Mouse (Mus musculus): ENCODE data around the gene Rbfox3.

Rbfox3 gene

DNA sequence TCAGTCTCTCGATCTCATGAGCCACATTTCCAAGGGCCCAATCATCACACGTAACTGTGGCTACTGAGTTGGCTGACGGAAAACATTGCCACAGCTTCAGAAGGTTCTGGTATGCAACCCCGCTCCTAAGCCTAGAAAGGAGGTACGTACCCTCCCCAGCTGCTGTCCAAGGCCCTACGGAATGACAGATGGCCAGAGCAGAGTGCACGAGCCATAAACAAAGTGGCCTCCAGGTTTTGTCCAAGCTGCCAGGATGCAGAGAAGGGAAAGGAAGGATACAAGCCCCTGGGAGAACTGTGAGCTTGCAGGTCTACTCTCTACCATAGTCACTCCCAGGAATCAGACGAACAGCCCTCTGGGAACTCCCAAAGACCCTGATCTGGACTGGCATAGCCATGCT, 327.8 kb downstream of the Rbfox3 start:
- no peak for DNase-seq

DNA sequence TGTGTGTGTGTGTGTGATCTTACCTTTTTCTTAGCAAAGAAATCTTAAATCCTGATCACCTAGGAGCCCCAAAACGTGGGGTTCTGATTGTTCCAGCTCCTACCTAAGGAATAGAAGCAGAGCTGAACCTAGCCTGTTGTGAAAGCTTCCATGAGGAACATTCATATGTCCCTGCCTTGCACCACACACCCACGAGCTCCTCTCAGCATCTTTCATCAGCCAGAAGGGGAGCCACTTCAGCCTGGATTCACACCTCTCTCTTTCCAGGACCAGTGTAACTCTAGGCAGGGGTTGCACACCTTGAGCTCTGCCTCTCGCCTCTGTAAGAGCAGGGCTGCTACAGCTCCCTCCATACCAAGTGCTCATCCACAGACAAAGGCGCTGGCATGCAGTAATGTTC, 330.4 kb downstream of the Rbfox3 start:
- DNase-seq: no peak

DNA sequence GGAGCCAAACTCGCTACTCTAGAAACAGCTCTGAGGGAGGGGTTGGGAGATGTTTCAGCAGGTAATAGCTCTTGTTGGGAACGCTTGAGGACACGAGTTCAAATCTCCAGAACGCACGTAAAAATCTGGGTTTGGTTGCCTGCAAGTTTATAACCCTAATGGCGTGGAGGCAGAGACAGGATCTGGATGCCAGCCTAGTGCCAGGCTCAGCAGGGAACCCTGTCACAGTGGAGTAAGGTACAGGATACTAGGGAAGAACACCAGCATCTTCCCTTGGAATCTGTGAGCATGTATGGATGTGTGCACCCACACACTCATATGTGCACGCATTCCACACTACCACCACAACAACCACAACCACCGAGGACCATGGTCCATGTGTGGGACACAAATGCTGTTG, 331.8 kb downstream of the Rbfox3 start:
- no peak for DNase-seq

DNA sequence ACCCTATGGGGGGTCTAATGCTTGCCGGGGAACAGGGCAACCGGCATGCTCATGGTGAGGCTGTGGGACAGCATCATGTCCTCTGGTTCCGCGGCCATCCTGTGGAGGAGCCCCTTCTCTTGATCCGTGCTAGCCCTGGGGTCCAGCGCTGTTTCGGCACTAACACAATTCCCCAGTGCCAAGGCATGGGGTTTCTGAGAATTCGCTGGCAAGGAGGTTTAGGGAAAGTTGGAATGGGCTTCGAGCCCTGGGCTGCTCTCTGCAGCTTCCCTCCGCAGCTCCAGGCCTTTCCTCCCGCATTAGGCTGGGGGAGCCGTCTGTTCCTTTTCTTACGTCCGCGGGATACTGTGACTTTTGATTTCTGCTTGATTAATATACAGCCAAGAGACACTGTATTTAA, 334.1 kb downstream of the Rbfox3 start:
- DNase-seq: no peak

DNA sequence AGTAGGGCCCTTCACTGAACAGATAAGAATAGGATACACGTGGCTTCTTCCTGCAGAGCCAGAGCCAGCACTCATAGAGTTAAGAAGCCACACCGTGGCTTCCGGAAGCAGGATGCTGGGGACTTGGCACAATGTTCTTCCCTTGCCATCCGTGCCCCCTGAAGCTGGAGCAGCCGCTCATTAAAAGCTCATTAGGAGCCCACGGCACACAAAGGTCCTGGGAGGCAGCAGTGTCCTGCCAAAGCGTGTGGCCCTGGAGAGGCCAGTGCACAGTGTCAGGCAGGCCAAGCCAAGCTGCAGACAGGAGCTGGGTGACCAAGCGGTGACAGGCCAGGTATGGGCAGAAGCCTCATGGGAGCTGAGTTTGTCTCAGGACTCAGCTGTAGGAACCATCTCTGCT, 334.8 kb downstream of the Rbfox3 start:
- DNase-seq: no peak

DNA sequence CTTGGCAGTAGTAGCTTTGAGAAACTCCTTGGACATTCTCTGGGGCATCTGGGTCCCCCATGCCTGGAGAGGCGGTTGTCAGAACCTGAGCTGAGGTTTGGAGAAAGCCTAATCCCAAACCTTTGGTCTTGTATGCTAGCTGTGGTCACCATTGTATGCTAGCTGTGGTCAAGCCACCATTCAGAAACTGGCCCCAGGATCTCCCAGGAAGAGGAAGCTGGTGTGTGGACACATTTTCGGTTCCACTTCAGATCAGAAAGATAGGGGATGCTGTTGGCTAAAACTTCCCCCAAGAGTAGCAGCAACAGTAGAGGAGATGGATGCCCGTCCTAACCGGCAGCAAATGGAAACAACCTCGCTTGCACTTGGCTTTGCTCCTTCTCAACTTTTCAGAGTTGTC, 337.0 kb downstream of the Rbfox3 start:
- no peak for DNase-seq

DNA sequence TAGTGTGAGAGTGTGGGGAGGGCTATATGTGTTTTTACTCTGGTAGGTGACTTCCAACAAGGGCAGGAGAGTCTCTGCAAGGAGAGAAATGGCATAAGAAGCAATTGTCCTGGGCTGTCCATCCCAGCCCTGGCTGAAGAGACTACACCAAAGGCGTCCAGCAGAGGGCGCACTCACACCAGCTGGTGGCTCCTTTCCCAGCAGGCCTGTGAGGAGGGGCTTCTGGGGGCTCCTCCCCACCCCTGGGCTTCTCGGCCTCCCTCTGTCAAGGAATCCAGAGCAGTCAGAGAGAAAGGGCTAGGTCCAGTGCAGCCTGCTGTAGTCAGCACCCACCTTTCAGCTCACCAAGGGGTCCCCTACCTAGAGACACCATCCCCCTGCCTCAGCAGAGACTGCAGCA, 337.8 kb downstream of the Rbfox3 start:
- DNase-seq: peak; percentile 70

DNA sequence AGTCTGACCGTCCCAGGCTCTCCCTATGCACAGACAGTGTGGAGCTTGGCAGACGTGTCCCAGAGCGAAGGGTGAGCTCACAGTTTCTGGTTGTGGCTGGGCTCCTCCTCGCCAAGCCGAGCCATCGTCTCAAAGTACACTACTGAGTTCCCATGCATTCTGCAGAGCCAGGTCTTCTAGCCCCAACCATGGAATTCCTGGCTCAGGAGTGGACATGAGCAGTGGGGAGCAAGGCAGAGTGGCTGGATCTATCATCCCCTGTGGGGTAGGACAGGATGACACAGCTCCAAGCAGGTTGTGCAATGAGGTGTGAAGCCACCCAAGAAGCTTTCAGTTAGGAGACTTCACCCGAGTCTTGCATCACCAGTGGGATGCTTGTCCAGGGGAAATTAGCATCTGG, 338.4 kb downstream of the Rbfox3 start:
- DNase-seq: no peak

DNA sequence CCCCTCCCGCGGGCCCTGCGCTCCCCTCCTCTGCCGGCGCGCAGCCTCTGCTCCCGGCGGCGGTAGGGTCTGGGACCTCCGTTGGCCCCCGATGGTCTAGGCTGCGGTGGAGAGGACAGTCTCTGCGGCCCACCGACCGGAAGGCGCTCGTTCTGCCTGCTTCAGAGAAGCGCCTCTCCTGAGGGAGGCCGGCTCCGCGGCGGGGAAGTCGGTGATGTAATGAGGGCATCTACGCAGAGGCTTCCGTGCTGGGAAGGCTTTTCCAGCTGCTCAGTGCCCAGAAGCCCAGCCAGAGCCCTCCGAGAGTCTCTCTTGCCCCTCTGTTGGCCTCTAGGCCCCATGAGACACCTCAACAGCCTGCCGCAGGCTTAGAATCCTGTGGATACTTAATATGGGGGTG, 341.2 kb downstream of the Rbfox3 start:
- DNase-seq: no peak

DNA sequence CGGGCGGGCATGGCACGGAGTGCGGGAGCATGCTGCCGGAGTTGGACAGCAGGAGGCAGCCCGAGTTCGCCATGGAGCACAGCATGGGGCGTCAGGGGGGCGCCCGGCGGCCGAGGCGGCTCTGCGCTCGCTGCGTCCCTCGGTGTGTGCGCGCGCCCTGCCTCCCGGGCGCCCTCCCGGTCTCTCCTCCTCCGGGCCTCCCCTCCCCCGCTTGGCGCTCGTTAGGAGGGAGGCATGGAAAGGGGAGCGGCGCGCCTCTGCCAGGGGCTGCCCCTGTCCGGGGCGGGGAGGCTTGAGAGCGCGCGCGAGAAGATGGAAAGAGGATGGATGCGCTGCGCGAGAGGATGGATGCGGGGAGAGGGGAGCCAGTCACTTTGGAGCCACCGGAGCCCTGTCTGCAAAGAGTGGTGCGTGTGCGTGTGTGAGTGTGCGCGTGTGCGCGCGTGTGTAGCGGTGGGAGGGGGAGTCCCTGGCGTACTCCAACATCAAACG, 341.8 kb downstream of the Rbfox3 start:
- no peak for DNase-seq

DNA sequence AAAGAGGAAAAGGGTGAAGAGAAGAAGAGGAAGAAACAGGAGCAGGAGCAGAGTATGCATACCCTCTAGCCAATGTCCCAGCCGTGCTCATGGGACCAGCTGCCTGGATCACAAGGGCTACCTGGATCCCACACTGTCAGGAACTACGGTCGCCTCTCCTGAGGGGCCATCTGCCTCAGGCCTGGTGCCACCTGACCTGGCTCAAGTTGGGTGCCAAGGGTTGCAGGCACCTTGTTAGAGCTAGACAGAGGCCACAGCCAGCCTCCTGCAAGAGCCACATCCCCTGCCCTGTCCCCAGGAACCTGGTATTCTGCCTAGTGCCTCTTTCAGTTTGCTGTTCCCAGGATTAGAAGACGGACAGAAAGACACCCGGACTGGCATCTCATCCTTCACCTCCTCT, 347.5 kb downstream of the Rbfox3 start:
- no peak for DNase-seq

DNA sequence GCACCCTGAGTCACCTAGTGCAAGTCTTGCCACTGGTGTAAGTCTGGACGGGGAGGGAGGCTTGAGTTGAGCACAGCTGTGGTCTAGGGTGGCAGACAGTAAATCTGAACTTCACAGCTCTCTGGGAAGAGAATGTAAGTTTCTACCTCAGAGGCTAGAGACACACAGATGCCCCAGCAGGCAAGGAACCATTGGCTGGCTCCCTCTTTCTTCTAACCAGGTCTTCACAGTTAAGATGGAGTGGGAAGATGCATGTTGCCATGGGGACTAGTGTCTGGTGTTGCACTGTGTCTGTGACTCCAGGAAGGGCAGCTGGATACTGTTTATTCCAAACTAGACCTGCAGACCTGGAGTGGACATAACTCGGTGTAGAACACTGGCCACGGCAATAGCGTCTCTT, 348.6 kb downstream of the Rbfox3 start:
- no peak for DNase-seq

DNA sequence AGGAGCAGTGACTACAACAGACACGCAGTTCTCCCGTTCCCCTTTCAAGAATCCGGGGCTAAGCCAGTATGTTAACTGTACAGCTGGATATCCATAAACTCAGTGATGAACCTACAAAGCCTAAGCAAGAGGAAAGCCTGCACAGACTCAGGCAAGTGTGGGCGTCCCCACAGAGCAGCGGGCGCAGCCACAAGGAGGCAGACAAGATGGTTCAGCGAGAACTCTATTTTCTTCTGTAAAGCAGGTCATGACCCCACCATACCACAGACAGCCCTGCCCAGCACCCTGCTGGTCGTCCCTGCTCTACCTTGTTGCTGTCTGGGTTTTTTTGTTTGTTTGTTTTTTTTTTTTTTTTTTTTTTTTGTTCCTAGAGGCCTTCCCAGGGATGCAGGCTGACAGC, 353.2 kb downstream of the Rbfox3 start:
- DNase-seq: no peak

DNA sequence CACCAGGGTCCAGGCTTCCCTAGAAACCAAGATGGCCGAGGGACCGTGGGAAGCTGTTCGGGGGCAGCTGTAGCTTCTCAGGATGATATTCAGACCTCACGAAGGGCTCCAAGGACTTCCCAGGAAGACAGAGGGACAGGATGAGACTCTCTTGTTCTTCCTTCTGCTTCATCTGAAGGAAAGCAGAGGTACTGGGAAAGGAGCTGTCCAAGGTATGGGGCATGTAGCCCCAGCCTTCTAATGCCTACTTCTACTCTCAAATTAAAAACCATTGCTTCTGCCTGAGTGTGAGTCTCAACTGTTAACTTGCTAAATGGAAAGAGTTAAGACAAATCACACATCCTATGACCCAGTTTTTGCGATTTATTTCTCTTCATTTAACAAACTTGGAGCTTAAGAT, 355.8 kb downstream of the Rbfox3 start:
- no peak for DNase-seq

DNA sequence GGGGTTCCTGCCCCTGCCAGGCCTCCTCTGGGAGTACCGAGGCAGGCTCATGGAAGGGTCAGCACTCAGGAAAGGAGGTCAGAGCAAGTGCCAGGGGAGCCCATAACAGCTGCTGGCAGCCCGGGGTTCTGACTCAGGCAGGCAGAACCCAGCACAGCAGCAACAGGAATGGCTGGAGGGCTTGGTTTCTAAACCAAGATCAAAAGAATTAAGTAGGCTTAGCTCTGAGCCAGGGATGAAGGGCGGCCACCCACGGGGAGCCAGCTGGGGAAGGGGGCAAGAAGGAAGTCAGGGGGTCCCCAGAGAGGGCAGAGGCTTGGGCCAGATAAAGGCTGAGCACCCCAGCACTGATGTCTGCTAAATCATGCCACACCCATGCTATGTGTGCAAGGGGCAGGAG, 356.9 kb downstream of the Rbfox3 start:
- DNase-seq: no peak

DNA sequence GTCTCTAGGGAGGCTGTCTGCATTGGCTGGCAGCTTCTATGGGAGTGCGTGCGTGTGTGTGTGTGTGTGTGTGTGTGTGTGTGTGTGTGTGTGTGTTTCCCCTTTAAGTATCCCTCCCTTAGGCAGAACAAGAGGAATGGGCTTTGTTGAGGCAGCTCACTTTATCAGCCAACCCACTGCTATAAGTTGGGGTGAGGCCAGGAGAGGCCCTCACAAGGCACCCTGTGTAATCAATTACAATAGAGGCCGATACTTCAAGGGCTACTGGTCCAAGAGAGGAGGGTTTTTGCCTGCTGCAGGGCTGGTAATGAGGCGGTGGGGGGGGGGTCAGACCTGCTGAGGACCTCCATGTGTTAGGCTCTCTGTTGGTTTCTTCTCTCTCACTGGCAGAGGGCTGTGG, 357.5 kb downstream of the Rbfox3 start:
- no peak for DNase-seq

DNA sequence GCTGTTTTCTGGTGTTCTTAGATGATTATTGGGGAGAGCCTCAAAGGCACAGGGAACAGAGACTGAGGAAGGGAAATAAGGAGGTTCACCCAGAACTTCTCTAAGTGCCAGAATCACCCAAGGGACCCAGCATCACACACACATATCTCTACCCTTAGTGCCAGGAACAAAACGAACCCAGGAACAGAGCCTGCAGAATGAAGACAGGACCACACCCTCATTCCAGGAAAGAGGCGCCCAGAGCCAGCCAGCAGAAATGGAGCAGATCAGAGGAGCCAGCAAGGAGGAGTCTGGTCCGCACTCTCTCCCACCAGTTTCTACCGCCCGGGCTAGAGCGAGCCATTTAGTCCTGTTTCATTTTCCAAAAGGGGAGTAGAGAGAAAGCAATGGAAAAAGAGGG, 358.4 kb downstream of the Rbfox3 start:
- DNase-seq: no peak

DNA sequence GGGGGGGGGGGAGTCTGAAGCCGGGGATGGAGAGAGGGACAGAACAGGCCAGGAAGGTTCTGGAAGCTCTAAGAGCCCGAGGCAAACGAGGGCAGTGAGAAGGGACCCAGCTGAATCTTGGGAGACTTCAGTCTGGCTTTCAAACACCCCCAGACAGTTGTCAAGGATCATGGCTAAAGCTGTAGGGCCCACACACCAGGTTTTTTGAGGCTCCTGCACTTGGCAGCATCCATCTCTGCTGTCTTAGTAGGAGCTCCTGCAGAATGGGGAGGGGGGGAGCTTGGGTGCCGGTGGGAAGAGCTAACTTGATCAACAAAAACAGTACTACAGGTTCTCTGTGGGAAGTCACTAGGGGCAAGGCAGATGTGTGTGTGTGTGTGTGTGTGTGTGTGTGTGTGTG, 358.9 kb downstream of the Rbfox3 start:
- DNase-seq: no peak

DNA sequence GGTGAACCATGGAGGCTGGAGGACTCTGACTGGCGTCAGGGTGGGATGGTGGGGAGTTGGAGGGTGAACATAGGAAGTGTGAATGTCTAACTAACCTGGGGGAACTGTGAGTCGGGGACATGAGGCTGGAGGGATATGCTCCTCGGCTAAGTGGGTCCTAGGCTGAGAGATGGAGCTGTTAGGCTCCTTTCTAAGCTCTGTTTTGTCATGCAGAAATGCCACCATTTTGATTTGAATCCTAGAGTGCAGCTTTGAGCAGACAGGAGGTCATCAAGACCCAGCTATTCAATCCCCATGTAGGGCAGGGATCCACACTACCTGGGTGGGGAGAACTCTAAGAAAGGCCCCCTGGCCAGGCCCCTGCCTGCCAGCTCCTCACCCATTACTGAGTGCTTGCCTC, 359.7 kb downstream of the Rbfox3 start:
- no peak for DNase-seq

DNA sequence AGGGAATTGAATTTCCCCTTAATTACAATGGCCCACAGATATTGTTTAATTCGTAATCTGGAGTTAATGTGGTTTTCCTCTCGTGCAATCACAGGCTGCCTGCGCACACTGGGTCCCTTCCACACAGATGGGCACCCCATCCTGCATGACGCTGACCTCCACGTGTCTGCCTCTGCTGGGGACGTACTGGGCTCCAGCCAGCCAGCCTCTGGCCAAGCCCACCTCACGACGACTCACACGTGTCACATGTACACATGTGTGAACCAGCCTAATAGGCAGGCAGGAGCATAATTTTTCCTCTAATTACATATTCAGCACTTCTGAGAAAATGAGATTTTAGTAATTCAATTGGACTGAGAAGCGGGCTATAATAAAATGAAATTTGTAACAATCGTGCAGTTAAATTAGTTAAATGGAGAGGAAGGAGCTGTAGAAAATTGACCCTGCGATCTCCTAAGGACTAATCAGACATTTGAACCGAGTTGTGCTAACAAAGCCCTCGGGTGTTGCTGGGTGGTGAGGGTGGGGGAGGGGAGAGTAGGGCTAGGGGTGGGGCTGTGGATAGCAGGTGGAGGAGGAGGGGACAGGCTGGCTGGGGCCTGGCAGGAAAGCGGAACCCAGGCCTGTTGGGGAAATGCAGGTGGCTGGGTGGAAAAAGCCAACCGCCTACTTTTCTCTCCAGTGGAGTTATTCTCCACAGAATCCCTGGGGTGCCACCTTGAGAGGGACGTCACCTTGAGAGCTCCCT, 360.4 kb downstream of the Rbfox3 start:
- no peak for DNase-seq

DNA sequence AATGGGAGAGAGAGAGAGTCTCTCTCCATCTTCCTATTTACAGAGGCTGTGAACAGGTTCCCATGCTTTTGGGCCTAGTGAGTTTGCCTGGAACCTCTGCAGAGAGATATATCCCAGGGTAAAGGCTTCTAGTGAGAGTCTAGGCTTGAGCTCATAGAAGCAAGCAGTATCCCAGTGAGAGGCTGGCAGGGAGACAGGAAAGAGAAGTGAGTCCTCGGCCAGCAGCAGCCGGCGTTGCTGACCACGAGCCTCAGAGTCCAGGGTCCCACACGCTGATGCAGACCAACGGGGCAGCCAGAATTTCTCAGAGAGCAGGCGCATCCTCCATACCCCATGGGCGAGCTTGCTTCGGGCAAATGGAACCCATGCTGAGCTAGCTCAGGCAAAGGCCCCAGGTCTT, 363.2 kb downstream of the Rbfox3 start:
- no peak for DNase-seq

DNA sequence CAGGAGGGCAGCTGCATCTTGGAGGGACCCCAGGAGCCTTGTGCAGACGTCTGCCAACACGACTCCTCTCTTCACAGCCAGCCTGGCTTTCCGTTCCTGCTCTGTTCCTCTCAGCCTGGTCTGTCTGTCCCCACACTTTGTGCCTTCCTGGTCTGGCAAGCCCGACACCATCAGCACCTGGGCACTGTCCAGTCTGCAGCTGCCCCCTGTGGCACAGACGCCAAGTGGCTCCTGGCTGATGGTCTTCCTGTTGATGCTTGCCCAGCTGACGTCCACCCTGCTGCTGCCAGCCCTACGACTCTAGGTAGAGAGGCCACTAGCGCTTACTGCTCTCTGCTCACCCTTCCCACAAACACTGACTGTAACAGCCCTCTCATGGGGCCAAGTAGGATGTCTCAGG, 365.1 kb downstream of the Rbfox3 start:
- DNase-seq: no peak

DNA sequence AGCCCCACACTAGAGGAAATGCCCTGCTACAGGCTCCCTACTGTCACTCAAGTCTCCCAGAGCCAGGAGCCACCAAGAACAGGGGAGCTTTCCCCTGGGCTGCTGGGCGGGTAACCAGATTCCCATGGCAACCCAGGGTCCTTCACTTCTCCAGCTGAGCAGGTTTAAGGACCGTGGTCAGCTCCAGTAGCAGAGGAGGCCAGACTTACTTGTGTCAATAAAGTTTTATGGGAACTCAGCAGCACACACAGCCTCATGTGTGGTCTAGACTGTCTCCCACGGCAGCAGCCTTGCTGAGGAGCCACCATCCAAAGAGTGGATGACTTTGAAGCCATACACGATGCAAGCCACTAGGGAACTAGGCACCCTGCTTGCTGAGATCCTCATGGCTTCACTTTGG, 365.7 kb downstream of the Rbfox3 start:
- peak; percentile 28 for DNase-seq

DNA sequence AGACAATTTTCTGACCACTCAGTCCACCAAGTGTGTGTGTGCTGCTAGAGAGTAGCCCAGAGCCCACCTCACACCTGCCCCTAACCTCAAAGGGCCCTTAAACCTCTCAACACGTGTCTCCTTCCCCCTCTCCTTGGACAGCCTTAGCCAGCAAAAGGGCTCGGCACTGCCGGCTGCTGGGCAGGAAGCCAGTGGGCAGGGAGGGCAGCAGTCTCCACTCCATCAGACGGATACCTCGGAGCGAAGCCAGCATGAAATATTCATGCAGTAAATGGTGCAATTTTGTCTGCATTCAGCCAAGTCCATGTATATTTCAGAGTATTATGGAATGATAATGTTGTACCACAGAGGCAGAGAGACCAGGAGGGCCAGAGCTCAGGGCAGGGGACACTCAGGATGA, 366.8 kb downstream of the Rbfox3 start:
- DNase-seq: no peak

DNA sequence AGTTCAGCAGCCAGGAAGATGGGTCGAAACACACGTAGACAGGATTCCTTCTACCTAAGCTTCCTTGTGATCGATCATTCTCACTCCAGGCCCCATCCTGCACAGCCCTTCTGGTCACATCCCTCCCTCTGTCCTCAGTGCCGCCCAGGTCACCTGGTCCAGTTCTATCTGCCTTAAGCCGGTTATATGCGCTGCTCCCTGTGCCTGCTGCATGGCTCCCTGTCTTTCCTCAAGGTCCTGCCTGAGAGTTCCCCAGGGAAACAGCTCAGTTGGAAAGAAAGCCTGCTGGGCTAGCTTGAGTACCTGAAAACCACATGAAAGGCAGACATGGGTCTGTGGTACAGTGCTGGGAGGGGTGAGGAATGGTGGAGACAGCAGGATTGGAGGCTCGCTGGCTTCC, 368.5 kb downstream of the Rbfox3 start:
- DNase-seq: no peak
